Mouse (Mus musculus) forebrain, embryonic 10.5 days (tissue): Measurements from ENCODE around the gene Tcta. TPM values are rescaled to one million over a fixed set of nuclear protein-coding genes. Genes with fewer than 3 reads are reported as not detected.
"Not testable (repeated sequence)": the region's sequence is repeated elsewhere in the genome, so short reads cannot be mapped to it uniquely, and the experiment has no call there.

Experiments
- DNase-seq: peaks from one replicate; pipeline ENCODE4 v3.0.0-alpha.2; 2017; ENCODE audit warnings: low spot score; ENCODE audit errors: extremely low spot score
- H3K27ac ChIP-seq: fragments of 300-500 bp; sonication (generic); 2 replicates; pipeline ENCODE4 v1.5.1; 2016; ENCODE audit warnings: mild to moderate bottlenecking
- H3K27me3 ChIP-seq: fragments of 300-500 bp; sonication (generic); 2 replicates; pipeline ENCODE4 v1.6.1; 2016; ENCODE audit warnings: mild to moderate bottlenecking; ENCODE audit not compliant: poor library complexity, severe bottlenecking
- H3K36me3 ChIP-seq: fragments of 300-500 bp; sonication (generic); replicated peaks from 2 replicates; pipeline ENCODE4 v1.6.1; 2016; ENCODE audit warnings: mild to moderate bottlenecking, moderate library complexity
- H3K4me1 ChIP-seq: fragments of 300-500 bp; sonication (generic); 2 replicates; pipeline ENCODE4 v1.6.1; 2016
- H3K4me3 ChIP-seq: fragments of 300-500 bp; sonication (generic); 2 replicates; pipeline ENCODE4 v1.5.1; 2016; ENCODE audit warnings: mild to moderate bottlenecking, moderate library complexity
- H3K9me3 ChIP-seq: fragments of 300-500 bp; sonication (generic); 2 replicates; pipeline ENCODE4 v1.6.1; 2016; ENCODE audit warnings: mild to moderate bottlenecking, moderate library complexity
- whole genome bisulfite sequencing: fragments of 180-500 bp; shearing (Covaris S2); methylation state at CpG from one replicate; pipeline ENCODE4 v1.1.7; 2016; 5-methylcytosine and 5-hydroxymethylcytosine counted together
- polyA plus RNA-seq: library from polyadenylated mRNA; unstranded; fragments of >200 nt; fragmentation: Nextera tagmentation; extraction: Ambion mirVana; gene quantifications from 2 replicates; pipeline ENCODE4 v1.2.1, GENCODE M21; 2016

The Tcta gene
- polyA plus RNA-seq, 1 experiment from 2014 or later = 13.8 TPM

- no peak for DNase-seq
- peak overlapping the region; percentile 92 for H3K27ac ChIP-seq
- 18% methylated on average over 20 of the region's 20 CpGs for WGBS
Observed at GRCm38 (mm10) chr9:108339886-108340257, 33.9 kb upstream of the Tcta start.

GRCm38 (mm10) chr9:108338886-108339781 is 33.2 kb upstream of the Tcta start, which contains the start of gene Gpx1:
TSS of gene Gpx1 (plus strand) at chr9:108338903.
- peak; percentile 91 for DNase-seq
- Histone ChIP-seq H3K27ac (peak within 1 kb of the TSS; percentile 92), H3K4me3 (peak within 1 kb of the TSS; percentile 68), H3K4me1 (peaks cover 41% of the 10 kb centered on the region), H3K9me3 (no peaks in the 10 kb centered on the region), H3K27me3 (no peaks in the 10 kb centered on the region), H3K36me3 (peaks cover 56% of the 10 kb centered on the region)
- WGBS = under 1% methylated on average over 49 of the region's 49 CpGs

More at GRCm38 (mm10) chr9:108339886-108340257, 33.9 kb upstream of the Tcta start:
- Histone ChIP-seq H3K4me3 (peak overlapping the region; percentile 68), H3K9me3 (no peaks in the 10 kb centered on the region), H3K4me1 (peaks cover 41% of the 10 kb centered on the region), H3K27me3 (no peaks in the 10 kb centered on the region), H3K36me3 (peaks cover 48% of the 10 kb centered on the region)

- peak overlapping the region; percentile 68 for H3K4me3 ChIP-seq
- 32% methylated on average over 6 of the region's 6 CpGs for WGBS
- H3K27ac ChIP-seq = peak overlapping the region; percentile 92
- H3K9me3 ChIP-seq = no peaks in the 10 kb centered on the region
- peaks cover 62% of the 10 kb centered on the region for H3K36me3 ChIP-seq
- peaks cover 41% of the 10 kb centered on the region for H3K4me1 ChIP-seq
- no peaks in the 10 kb centered on the region for H3K27me3 ChIP-seq
- DNase-seq = no peak
Observed at GRCm38 (mm10) chr9:108338551-108338885, 32.6 kb upstream of the Tcta start.

GRCm38 (mm10) chr9:108337848-108338550 is 32.0 kb upstream of the Tcta start:
- Histone ChIP-seq H3K4me1 (peaks cover 41% of the 10 kb centered on the region), H3K9me3 (no peaks in the 10 kb centered on the region), H3K4me3 (peak overlapping the region; percentile 68), H3K27ac (peak overlapping the region; percentile 92), H3K36me3 (peaks cover 66% of the 10 kb centered on the region), H3K27me3 (no peaks in the 10 kb centered on the region)
- 70% methylated on average over 10 of the region's 10 CpGs for WGBS
- DNase-seq = no peak

GRCm38 (mm10) chr9:108325811-108326210 is 19.9 kb upstream of the Tcta start:
- no peak for DNase-seq
- Histone ChIP-seq H3K27me3 (no peaks in the 10 kb centered on the region), H3K9me3 (no peaks in the 10 kb centered on the region), H3K4me3 (no peak overlapping the region), H3K4me1 (no peaks in the 10 kb centered on the region), H3K36me3 (peaks cover 93% of the 10 kb centered on the region), H3K27ac (no peak overlapping the region)
- WGBS = 95% methylated on average over 2 of the region's 2 CpGs

GRCm38 (mm10) chr9:108324784-108325183 is 18.8 kb upstream of the Tcta start:
- H3K4me3 ChIP-seq = no peak overlapping the region
- WGBS = 94% methylated on average over 1 of the region's 1 CpGs
- no peak overlapping the region for H3K27ac ChIP-seq
- H3K36me3 ChIP-seq = peaks cover 93% of the 10 kb centered on the region
- no peak for DNase-seq
- no peaks in the 10 kb centered on the region for H3K27me3 ChIP-seq
- no peaks in the 10 kb centered on the region for H3K4me1 ChIP-seq
- no peaks in the 10 kb centered on the region for H3K9me3 ChIP-seq

GRCm38 (mm10) chr9:108322054-108322453 is 16.1 kb upstream of the Tcta start:
- peaks cover 90% of the 10 kb centered on the region for H3K36me3 ChIP-seq
- not testable (repeated sequence) for DNase-seq, H3K27me3 ChIP-seq, H3K27ac ChIP-seq, H3K9me3 ChIP-seq, H3K4me1 ChIP-seq, H3K4me3 ChIP-seq
- 92% methylated on average over 7 of the region's 7 CpGs for WGBS

GRCm38 (mm10) chr9:108318462-108318861 is 12.5 kb upstream of the Tcta start:
- no peak overlapping the region for H3K4me3 ChIP-seq
- 90% methylated on average over 2 of the region's 2 CpGs for WGBS
- no peak for DNase-seq
- H3K27me3 ChIP-seq = no peaks in the 10 kb centered on the region
- H3K27ac ChIP-seq = no peak overlapping the region
- H3K36me3 ChIP-seq = peaks cover 93% of the 10 kb centered on the region
- no peaks in the 10 kb centered on the region for H3K4me1 ChIP-seq
- H3K9me3 ChIP-seq = no peaks in the 10 kb centered on the region

- DNase-seq = no peak
Observed at GRCm38 (mm10) chr9:108317572-108317971, 11.6 kb upstream of the Tcta start.

GRCm38 (mm10) chr9:108308141-108308540 is 2.2 kb upstream of the Tcta start:
- H3K36me3 ChIP-seq = peaks cover 18% of the 10 kb centered on the region
- H3K27me3 ChIP-seq = no peaks in the 10 kb centered on the region
- DNase-seq = no peak
- H3K4me3 ChIP-seq = peak overlapping the region; percentile 66
- H3K9me3 ChIP-seq = no peaks in the 10 kb centered on the region
- peaks cover 38% of the 10 kb centered on the region for H3K4me1 ChIP-seq
- 87% methylated on average over 2 of the region's 2 CpGs for WGBS
- H3K27ac ChIP-seq = no peak overlapping the region

More at GRCm38 (mm10) chr9:108317572-108317971, 11.6 kb upstream of the Tcta start:
- Histone ChIP-seq H3K36me3 (peaks cover 85% of the 10 kb centered on the region), H3K27me3 (no peaks in the 10 kb centered on the region), H3K27ac (no peak overlapping the region), H3K9me3 (no peaks in the 10 kb centered on the region), H3K4me1 (no peaks in the 10 kb centered on the region), H3K4me3 (no peak overlapping the region)
- WGBS = 90% methylated on average over 3 of the region's 3 CpGs

GRCm38 (mm10) chr9:108307021-108307807 is 1.3 kb upstream of the Tcta start:
- no peaks in the 10 kb centered on the region for H3K9me3 ChIP-seq
- H3K27ac ChIP-seq = peak overlapping the region; percentile 97
- peaks cover 38% of the 10 kb centered on the region for H3K4me1 ChIP-seq
- H3K27me3 ChIP-seq = no peaks in the 10 kb centered on the region
- peak overlapping the region; percentile 66 for H3K4me3 ChIP-seq
- DNase-seq = no peak
- WGBS = 31% methylated on average over 12 of the region's 12 CpGs
- peaks cover 27% of the 10 kb centered on the region for H3K36me3 ChIP-seq

- peaks cover 29% of the 10 kb centered on the region for H3K36me3 ChIP-seq
- H3K27ac ChIP-seq = peak overlapping the region; percentile 97
- H3K9me3 ChIP-seq = no peaks in the 10 kb centered on the region
- WGBS = under 1% methylated on average over 51 of the region's 51 CpGs
- DNase-seq = no peak
- H3K4me1 ChIP-seq = peaks cover 38% of the 10 kb centered on the region
- no peaks in the 10 kb centered on the region for H3K27me3 ChIP-seq
- peak overlapping the region; percentile 66 for H3K4me3 ChIP-seq
Observed at GRCm38 (mm10) chr9:108306571-108306980, 616 bp upstream of the Tcta start.
